Mouse (Mus musculus): Measurements from ENCODE around the gene Zdhhc23. TPM values are rescaled to one million over a fixed set of nuclear protein-coding genes. Genes with fewer than 3 reads are reported as not detected.

Zdhhc23 gene
- polyA plus RNA-seq, 1 experiment: not detected

DNA sequence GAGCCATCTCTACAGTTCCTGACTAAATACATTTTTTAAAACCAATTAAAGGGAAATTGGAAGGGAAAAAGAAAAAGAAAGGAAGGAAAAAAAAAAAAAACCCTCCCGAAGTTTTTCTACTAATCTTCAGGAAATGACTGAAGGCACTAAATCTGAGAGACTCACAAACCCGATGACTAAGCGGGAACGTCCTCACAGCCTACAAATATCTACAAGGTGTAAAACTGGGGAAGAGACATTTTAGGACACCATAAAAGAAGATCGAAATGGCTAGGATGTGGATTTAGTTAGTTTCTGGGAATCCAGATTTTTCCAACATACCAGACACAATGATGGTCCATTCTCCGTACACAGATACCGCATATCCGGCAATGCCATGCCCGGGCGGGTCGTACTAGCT lies 6.4 kb downstream of the Zdhhc23 start:
- Histone ChIP-seq H3K79me2 (ENCODE audit: control insufficient read depth, insufficient read depth) (no peaks in the 10 kb centered on the region), H3ac (ENCODE audit: control insufficient read depth, insufficient read length) (no peak overlapping the region), H3K4me2 (ENCODE audit: low read depth) (no peak overlapping the region), H3K36me3 (ENCODE audit: control insufficient read depth, insufficient read depth) (no peaks in the 10 kb centered on the region), H3K4me3 (no peak overlapping the region), H3K27me3 (ENCODE audit: control insufficient read depth, insufficient read depth, insufficient read length) (no peaks in the 10 kb centered on the region)
- TF ChIP-seq MYOD1 (IDR thresholded peaks at IDR 0.05; ENCODE audit: control insufficient read depth in 1 of 3, insufficient read length in 2 of 3, low read depth in 2 of 3) (no peak), SRF (IDR thresholded peaks at IDR 0.05; ENCODE audit: control insufficient read depth, insufficient read length, low read depth) (no peak), E2F4 (IDR thresholded peaks at IDR 0.05; ENCODE audit: insufficient read depth) (no peak), TCF3 (IDR thresholded peaks at IDR 0.05; ENCODE audit: insufficient read length, low read depth) (no peak), POLR2AphosphoS2 (IDR thresholded peaks at IDR 0.05; ENCODE audit: insufficient read length, low read depth) (no peak), MAX (IDR thresholded peaks at IDR 0.05; ENCODE audit: low read depth) (no peak)

DNA sequence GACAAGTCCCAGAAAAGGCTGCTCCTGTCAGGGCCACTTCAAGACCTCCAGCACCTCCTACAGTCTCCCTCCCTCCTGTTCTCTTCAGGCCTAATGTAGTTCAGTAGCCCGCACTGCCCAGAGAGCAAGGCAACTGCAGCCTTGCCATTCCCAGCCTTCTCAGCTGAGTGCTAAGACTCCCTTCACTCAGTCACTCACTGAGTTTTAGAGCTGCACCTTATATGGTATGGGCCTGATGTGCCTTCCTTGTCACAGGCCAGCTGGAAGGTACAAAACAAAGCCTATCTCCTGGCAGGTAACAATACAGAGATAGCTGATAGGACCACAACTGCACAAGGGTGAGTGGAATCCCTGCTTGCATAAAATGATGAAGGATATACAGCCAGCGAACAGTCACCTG lies 7.2 kb downstream of the Zdhhc23 start:
- Histone ChIP-seq H3K36me3 (ENCODE audit: control insufficient read depth, insufficient read depth) (no peaks in the 10 kb centered on the region), H3K79me2 (ENCODE audit: control insufficient read depth, insufficient read depth) (no peaks in the 10 kb centered on the region), H3K4me2 (ENCODE audit: low read depth) (no peak overlapping the region), H3K27me3 (ENCODE audit: control insufficient read depth, insufficient read depth, insufficient read length) (no peaks in the 10 kb centered on the region), H3ac (ENCODE audit: control insufficient read depth, insufficient read length) (no peak overlapping the region), H3K4me3 (no peak overlapping the region)
- TF ChIP-seq CEBPB (IDR thresholded peaks at IDR 0.05; ENCODE audit: insufficient read depth, poor library complexity, severe bottlenecking) (no peak), E2F4 (IDR thresholded peaks at IDR 0.05; ENCODE audit: insufficient read depth) (no peak), POLR2A (IDR thresholded peaks at IDR 0.05; ENCODE audit: insufficient read length, low read depth) (no peak), TCF3 (IDR thresholded peaks at IDR 0.05; ENCODE audit: insufficient read length, low read depth) (no peak), MYOG (IDR thresholded peaks at IDR 0.05; ENCODE audit: control insufficient read depth in 1 of 3, insufficient read depth in 1 of 3, insufficient read length in 2 of 3, low read depth in 2 of 3) (no peak), MAX (IDR thresholded peaks at IDR 0.05; ENCODE audit: low read depth) (no peak), SRF (IDR thresholded peaks at IDR 0.05; ENCODE audit: control insufficient read depth, insufficient read length, low read depth) (no peak), REST (IDR thresholded peaks at IDR 0.05; ENCODE audit: insufficient read depth, insufficient read length) (no peak), POLR2AphosphoS2 (IDR thresholded peaks at IDR 0.05; ENCODE audit: insufficient read length, low read depth) (no peak), USF1 (IDR thresholded peaks at IDR 0.05; ENCODE audit: low read depth) (no peak), TCF12 (IDR thresholded peaks at IDR 0.05; ENCODE audit: insufficient read depth, poor library complexity, severe bottlenecking) (no peak), MYOD1 (IDR thresholded peaks at IDR 0.05; ENCODE audit: control insufficient read depth in 1 of 3, insufficient read length in 2 of 3, low read depth in 2 of 3) (no peak)

DNA sequence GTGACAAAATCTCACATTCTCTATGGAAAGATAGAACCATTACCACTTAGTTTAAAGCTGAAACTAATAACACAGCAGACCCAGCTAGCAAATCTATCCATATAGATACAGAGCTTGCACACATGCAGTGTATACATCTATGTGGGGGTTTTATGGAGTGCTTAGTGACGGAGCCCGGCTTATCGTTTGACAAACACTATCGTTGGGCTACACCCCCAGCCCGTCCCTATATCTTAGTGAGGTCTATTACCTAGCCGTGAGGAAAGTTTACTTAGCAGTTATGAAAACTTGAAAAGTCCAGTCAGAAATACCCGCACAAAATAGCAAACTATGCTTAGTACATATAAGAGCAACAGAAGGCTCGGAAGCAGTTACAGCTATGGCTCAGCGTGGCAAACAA lies 7.8 kb downstream of the Zdhhc23 start:
- Histone ChIP-seq H3K79me2 (ENCODE audit: control insufficient read depth, insufficient read depth) (no peaks in the 10 kb centered on the region), H3K36me3 (ENCODE audit: control insufficient read depth, insufficient read depth) (no peaks in the 10 kb centered on the region), H3ac (ENCODE audit: control insufficient read depth, insufficient read length) (no peak overlapping the region), H3K27me3 (ENCODE audit: control insufficient read depth, insufficient read depth, insufficient read length) (no peaks in the 10 kb centered on the region), H3K4me2 (ENCODE audit: low read depth) (no peak overlapping the region), H3K4me3 (no peak overlapping the region)
- no peak for TF ChIP-seq POLR2A (IDR thresholded peaks at IDR 0.05; ENCODE audit: insufficient read length, low read depth)
- no peak for TF ChIP-seq CEBPB (IDR thresholded peaks at IDR 0.05; ENCODE audit: insufficient read depth, poor library complexity, severe bottlenecking)
- no peak for TF ChIP-seq MYOG (IDR thresholded peaks at IDR 0.05; ENCODE audit: control insufficient read depth in 1 of 3, insufficient read depth in 1 of 3, insufficient read length in 2 of 3, low read depth in 2 of 3)

DNA sequence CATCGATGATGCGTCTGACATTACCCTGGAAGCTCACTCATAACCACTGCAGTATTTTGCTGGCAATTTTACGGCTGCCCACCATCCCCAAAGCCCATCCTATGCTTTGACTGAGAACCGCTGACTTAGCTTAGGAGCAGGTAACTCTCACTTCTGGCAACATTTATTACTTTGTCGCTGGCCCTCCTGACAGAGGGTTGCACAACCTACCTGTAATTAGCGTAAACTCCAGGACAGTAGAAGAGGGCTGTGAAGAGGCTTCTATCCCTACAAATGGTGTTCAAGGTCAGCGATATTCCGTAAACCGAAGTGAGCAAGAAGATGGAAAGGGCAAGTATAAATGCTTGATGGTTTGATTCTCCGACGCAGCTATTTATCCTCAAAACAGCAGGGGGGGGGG lies 8.4 kb downstream of the Zdhhc23 start:
- H3K36me3 ChIP-seq (ENCODE audit: control insufficient read depth, insufficient read depth): no peaks in the 10 kb centered on the region
- no peak overlapping the region for H3K4me2 ChIP-seq (ENCODE audit: low read depth)
- TF ChIP-seq MYOD1 (IDR thresholded peaks at IDR 0.05; ENCODE audit: control insufficient read depth in 1 of 3, insufficient read length in 2 of 3, low read depth in 2 of 3) (no peak), MYOG (IDR thresholded peaks at IDR 0.05; ENCODE audit: control insufficient read depth in 1 of 3, insufficient read depth in 1 of 3, insufficient read length in 2 of 3, low read depth in 2 of 3) (no peak), SRF (IDR thresholded peaks at IDR 0.05; ENCODE audit: control insufficient read depth, insufficient read length, low read depth) (no peak), USF1 (IDR thresholded peaks at IDR 0.05; ENCODE audit: low read depth) (no peak), TCF3 (IDR thresholded peaks at IDR 0.05; ENCODE audit: insufficient read length, low read depth) (no peak), POLR2AphosphoS2 (IDR thresholded peaks at IDR 0.05; ENCODE audit: insufficient read length, low read depth) (no peak), E2F4 (IDR thresholded peaks at IDR 0.05; ENCODE audit: insufficient read depth) (no peak), TCF12 (IDR thresholded peaks at IDR 0.05; ENCODE audit: insufficient read depth, poor library complexity, severe bottlenecking) (no peak), REST (IDR thresholded peaks at IDR 0.05; ENCODE audit: insufficient read depth, insufficient read length) (no peak), CEBPB (IDR thresholded peaks at IDR 0.05; ENCODE audit: insufficient read depth, poor library complexity, severe bottlenecking) (no peak), POLR2A (IDR thresholded peaks at IDR 0.05; ENCODE audit: insufficient read length, low read depth) (no peak), MAX (IDR thresholded peaks at IDR 0.05; ENCODE audit: low read depth) (no peak)
- H3K4me3 ChIP-seq: no peak overlapping the region
- no peaks in the 10 kb centered on the region for H3K79me2 ChIP-seq (ENCODE audit: control insufficient read depth, insufficient read depth)
- no peaks in the 10 kb centered on the region for H3K27me3 ChIP-seq (ENCODE audit: control insufficient read depth, insufficient read depth, insufficient read length)
- H3ac ChIP-seq (ENCODE audit: control insufficient read depth, insufficient read length): no peak overlapping the region

DNA sequence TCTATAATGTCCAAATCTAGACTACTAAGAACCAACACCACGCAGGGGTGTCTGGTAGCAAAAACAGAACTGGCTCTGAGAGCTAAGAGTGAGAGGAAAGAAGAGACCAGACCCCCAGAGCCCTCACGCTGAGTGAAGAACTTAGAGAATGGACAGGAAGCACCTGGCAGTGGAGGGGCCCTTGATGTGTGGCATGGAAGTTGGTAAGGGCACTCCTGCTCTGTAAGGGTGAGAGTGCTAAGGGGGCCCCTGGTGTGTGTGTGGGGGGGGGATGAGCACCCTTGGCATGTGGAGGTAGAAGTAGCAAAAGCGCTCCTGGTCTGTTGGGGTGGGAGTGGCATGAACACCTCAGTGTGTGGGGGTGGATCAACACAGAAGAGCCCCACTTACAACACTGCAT lies 9.2 kb downstream of the Zdhhc23 start:
- Histone ChIP-seq H3K4me3 (no peak overlapping the region), H3K79me2 (ENCODE audit: control insufficient read depth, insufficient read depth) (no peaks in the 10 kb centered on the region), H3ac (ENCODE audit: control insufficient read depth, insufficient read length) (no peak overlapping the region), H3K36me3 (ENCODE audit: control insufficient read depth, insufficient read depth) (no peaks in the 10 kb centered on the region), H3K27me3 (ENCODE audit: control insufficient read depth, insufficient read depth, insufficient read length) (no peaks in the 10 kb centered on the region), H3K4me2 (ENCODE audit: low read depth) (no peak overlapping the region)
- TF ChIP-seq TCF12 (IDR thresholded peaks at IDR 0.05; ENCODE audit: insufficient read depth, poor library complexity, severe bottlenecking) (no peak), E2F4 (IDR thresholded peaks at IDR 0.05; ENCODE audit: insufficient read depth) (no peak), MAX (IDR thresholded peaks at IDR 0.05; ENCODE audit: low read depth) (no peak), MYOD1 (IDR thresholded peaks at IDR 0.05; ENCODE audit: control insufficient read depth in 1 of 3, insufficient read length in 2 of 3, low read depth in 2 of 3) (no peak), SRF (IDR thresholded peaks at IDR 0.05; ENCODE audit: control insufficient read depth, insufficient read length, low read depth) (no peak), POLR2AphosphoS2 (IDR thresholded peaks at IDR 0.05; ENCODE audit: insufficient read length, low read depth) (no peak), POLR2A (IDR thresholded peaks at IDR 0.05; ENCODE audit: insufficient read length, low read depth) (no peak)
